Mouse (Mus musculus): Measurements from ENCODE around the gene Trim71. TPM values are rescaled to one million over a fixed set of nuclear protein-coding genes. Genes with fewer than 3 reads are reported as not detected.

The Trim71 gene
- total and polyA plus RNA-seq, 3 experiments: not detected

- Histone ChIP-seq H3K9ac (ENCODE audit: control insufficient read depth, low read depth, low read length, poor library complexity, severe bottlenecking) (no peak overlapping the region), H3K4me3 (ENCODE audit: control insufficient read depth in 1 of 2, insufficient read depth in 1 of 2, low read depth in 2 of 2, low read length in 2 of 2) (no peak overlapping the region), H3K36me3 (ENCODE audit: control insufficient read depth in 1 of 2, insufficient read depth in 2 of 2, low read length in 2 of 2) (peaks cover 0 to 3% of the 10 kb centered on the region in 2 experiments; a peak in 1 of 4 replicates), H3K9me3 (replicated peaks; ENCODE audit: insufficient read depth, low read length) (no peaks in the 10 kb centered on the region), H3K79me2 (ENCODE audit: control insufficient read depth, insufficient read depth, low read length, poor library complexity) (no peaks in the 10 kb centered on the region), H3K4me1 (ENCODE audit: control insufficient read depth in 1 of 2, insufficient read depth in 2 of 2, low read length in 2 of 2) (peaks cover 3 to 4% of the 10 kb centered on the region in 2 experiments), H3K27me3 (ENCODE audit: control insufficient read depth in 1 of 2, insufficient read depth in 2 of 2, low read length in 2 of 2) (no peaks in the 10 kb centered on the region), H3K27ac (ENCODE audit: control insufficient read depth, low read depth, low read length) (no peak overlapping the region)
- DNase-seq (ENCODE audit: low read depth, low spot score): no peak
- TF ChIP-seq SIN3A (IDR thresholded peaks at IDR 0.05; ENCODE audit: low read length): no peak
- TF ChIP-seq CTCF (IDR thresholded peaks at IDR 0.05 in 2 of 3, conservative IDR thresholded peaks at IDR 0.05 in 1 of 3; ENCODE audit: control insufficient read depth in 1 of 3, insufficient read depth in 1 of 3, low read depth in 2 of 3, low read length in 3 of 3, poor library complexity in 1 of 3, severe bottlenecking in 1 of 3): no peak
- TF ChIP-seq JUND (IDR thresholded peaks at IDR 0.05; ENCODE audit: low read depth, low read length): no peak
- no peak for TF ChIP-seq MYB (IDR thresholded peaks at IDR 0.05; ENCODE audit: low read depth, low read length)
- no peak for TF ChIP-seq CHD2 (IDR thresholded peaks at IDR 0.05; ENCODE audit: low read length)
- TF ChIP-seq ZKSCAN1 (IDR thresholded peaks at IDR 0.05; ENCODE audit: low read depth, low read length): no peak
- no peak for TF ChIP-seq GABPA (IDR thresholded peaks at IDR 0.05; ENCODE audit: low read depth, low read length)
- no peak for TF ChIP-seq ETS1 (IDR thresholded peaks at IDR 0.05; ENCODE audit: low read depth, low read length)
- TF ChIP-seq HCFC1 (IDR thresholded peaks at IDR 0.05; ENCODE audit: low read depth, low read length): no peak
- no peak for TF ChIP-seq TBP (IDR thresholded peaks at IDR 0.05; ENCODE audit: low read depth, low read length)
Observed at GRCm38 (mm10) chr9:114573528-114573927, 9.4 kb upstream of the Trim71 start.

DNA sequence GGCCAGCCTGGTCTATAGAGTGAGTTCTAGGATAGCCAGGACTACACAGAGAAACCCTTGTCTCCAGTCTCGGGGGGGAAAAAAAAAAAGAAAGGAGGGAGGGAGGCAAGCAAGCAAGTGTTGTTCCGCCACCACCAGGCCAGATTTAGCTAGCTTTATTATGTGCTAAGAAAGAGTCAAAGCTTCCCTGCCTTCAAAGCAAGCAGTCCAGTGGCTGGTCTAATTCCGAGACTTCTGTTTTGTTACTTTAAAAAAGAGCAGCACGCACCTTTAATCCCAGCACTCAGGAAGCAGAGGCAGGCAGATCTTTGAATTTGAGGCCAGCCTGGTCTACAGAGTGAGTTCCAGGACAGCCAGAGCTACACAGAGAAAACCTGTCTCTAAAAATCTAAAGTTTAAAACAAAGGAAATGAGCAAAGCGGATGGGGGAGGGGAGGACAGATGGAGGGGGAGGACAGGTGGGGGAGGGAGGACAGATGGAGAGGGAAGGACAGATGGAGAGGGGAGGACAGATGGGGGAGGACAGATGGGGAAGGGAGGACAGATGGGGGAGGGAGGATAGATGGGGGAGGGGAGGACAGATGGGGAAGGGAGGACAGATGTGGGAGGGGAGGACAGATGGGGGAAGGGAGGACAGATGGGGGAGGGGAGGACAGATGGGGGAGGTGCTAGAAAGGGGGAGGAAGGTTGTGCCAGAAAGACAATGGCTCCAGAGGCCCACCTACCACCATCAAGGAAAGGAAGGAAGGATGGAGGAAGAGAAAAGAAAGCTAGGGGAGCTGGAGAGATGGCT lies 4.7 kb upstream of the Trim71 start:
- Histone ChIP-seq H3K27ac (ENCODE audit: control insufficient read depth, low read depth, low read length) (no peak overlapping the region), H3K9ac (ENCODE audit: control insufficient read depth, low read depth, low read length, poor library complexity, severe bottlenecking) (no peak overlapping the region), H3K4me3 (ENCODE audit: control insufficient read depth in 1 of 2, insufficient read depth in 1 of 2, low read depth in 2 of 2, low read length in 2 of 2) (no peak overlapping the region), H3K27me3 (ENCODE audit: control insufficient read depth in 1 of 2, insufficient read depth in 2 of 2, low read length in 2 of 2) (no peaks in the 10 kb centered on the region), H3K36me3 (ENCODE audit: control insufficient read depth in 1 of 2, insufficient read depth in 2 of 2, low read length in 2 of 2) (no peaks in the 10 kb centered on the region), H3K4me1 (ENCODE audit: control insufficient read depth in 1 of 2, insufficient read depth in 2 of 2, low read length in 2 of 2) (no peaks in the 10 kb centered on the region), H3K9me3 (replicated peaks; ENCODE audit: insufficient read depth, low read length) (no peaks in the 10 kb centered on the region), H3K79me2 (ENCODE audit: control insufficient read depth, insufficient read depth, low read length, poor library complexity) (no peaks in the 10 kb centered on the region)
- TF ChIP-seq MAX (IDR thresholded peaks at IDR 0.05; ENCODE audit: low read length): no peak
- DNase-seq (ENCODE audit: low read depth, low spot score): no peak

GRCm38 (mm10) chr9:114564667-114565066 lies 498 bp upstream of the Trim71 start:
- no peaks in the 10 kb centered on the region for H3K36me3 ChIP-seq (ENCODE audit: control insufficient read depth in 1 of 2, insufficient read depth in 2 of 2, low read length in 2 of 2)
- no peak overlapping the region for H3K9ac ChIP-seq (ENCODE audit: control insufficient read depth, low read depth, low read length, poor library complexity, severe bottlenecking)
- DNase-seq (ENCODE audit: low read depth, low spot score): no peak
- no peaks in the 10 kb centered on the region for H3K9me3 ChIP-seq (replicated peaks; ENCODE audit: insufficient read depth, low read length)
- H3K4me1 ChIP-seq (ENCODE audit: control insufficient read depth in 1 of 2, insufficient read depth in 2 of 2, low read length in 2 of 2): no peaks in the 10 kb centered on the region
- no peaks in the 10 kb centered on the region for H3K79me2 ChIP-seq (ENCODE audit: control insufficient read depth, insufficient read depth, low read length, poor library complexity)
- H3K27ac ChIP-seq (ENCODE audit: control insufficient read depth, low read depth, low read length): no peak overlapping the region
- H3K27me3 ChIP-seq (ENCODE audit: control insufficient read depth in 1 of 2, insufficient read depth in 2 of 2, low read length in 2 of 2): no peaks in the 10 kb centered on the region
- TF ChIP-seq CHD1 (IDR thresholded peaks at IDR 0.05; ENCODE audit: low read depth, low read length): no peak
- TF ChIP-seq MAX (IDR thresholded peaks at IDR 0.05; ENCODE audit: low read length): no peak
- TF ChIP-seq HCFC1 (IDR thresholded peaks at IDR 0.05; ENCODE audit: low read depth, low read length): no peak
- TF ChIP-seq CHD2 (IDR thresholded peaks at IDR 0.05; ENCODE audit: low read length): no peak
- TF ChIP-seq NRF1 (IDR thresholded peaks at IDR 0.05; ENCODE audit: insufficient read depth, low read depth, low read length, poor library complexity, severe bottlenecking): no peak
- no peak for TF ChIP-seq ETS1 (IDR thresholded peaks at IDR 0.05; ENCODE audit: low read depth, low read length)
- TF ChIP-seq ZKSCAN1 (IDR thresholded peaks at IDR 0.05; ENCODE audit: low read depth, low read length): no peak
- H3K4me3 ChIP-seq (ENCODE audit: control insufficient read depth in 1 of 2, insufficient read depth in 1 of 2, low read depth in 2 of 2, low read length in 2 of 2): no peak overlapping the region

Measured in MEL (cell line).